Mouse (Mus musculus): Measurements from ENCODE around the gene Tmem254a. TPM values are rescaled to one million over a fixed set of nuclear protein-coding genes. Genes with fewer than 3 reads are reported as not detected.

Tmem254a gene
- 1.4 and 3.9 TPM in 2 replicates for polyA plus RNA-seq (2015; fragmentation: Nextera tagmentation; extraction: Ambion mirVana)

DNA sequence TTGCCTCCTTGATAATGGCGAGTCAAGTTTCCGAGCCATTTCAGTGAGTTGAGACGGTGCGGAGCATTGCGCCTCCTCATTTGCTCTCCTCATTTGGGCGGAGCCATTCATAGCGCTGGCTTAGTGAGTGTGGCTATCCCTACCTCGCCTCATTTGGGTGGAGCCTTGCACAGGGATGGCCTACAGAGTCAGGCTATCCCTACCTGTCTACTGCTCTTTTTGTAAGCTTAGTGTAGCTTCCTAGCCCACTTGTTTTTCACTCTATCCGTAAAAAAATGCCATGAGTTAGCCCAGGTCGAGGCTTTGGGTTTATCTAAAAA is at the start of gene Tmem254a:
TSS of gene Tmem254a (minus strand) at position 111 of the 320 bp plus-strand sequence.

DNA sequence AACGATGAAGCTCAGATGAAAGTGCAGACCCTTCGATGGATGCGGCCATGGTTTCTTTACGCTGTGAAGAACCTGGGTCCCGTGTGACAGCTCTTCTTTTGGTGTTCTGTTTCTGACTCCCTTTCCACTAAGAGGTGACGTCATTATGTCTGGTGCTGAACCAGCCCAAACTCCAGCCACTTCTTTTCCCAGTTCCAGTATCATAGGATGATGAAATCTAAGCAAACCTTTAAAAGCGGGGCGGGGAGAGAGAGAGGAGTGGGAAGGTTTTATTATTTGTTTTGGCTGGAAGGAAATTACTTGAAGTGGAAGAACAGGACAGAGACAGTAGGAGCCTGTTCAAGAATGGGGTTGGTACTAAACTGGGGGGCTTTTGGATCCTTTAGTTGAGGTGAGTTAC is 10.5 kb upstream of the Tmem254a start, which contains the start of gene Cphx1:
TSS of gene Cphx1 (plus strand) at position 301 of the 400 bp plus-strand sequence.

DNA sequence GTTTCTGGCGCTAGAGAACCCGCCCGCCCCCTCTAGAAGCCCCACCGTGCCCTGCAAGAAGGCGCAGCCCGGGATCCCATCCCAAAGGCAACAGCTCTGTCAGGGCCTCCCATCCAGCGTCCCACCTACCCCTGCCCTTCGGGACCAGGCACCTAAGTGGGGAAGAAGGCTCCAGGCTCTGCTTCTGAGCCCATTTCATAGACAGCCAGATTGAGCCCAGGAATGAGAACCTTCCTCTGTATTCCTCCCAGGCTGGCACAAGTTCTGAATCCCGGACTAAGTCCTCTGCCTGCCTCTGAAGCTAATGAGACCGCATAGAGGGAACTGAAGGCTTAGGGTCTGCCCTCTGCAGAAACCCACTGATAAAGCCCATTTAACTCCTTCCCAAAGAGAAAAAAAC is 24.5 kb downstream of the Tmem254a start, which contains the start of gene Plac9a:
TSS of gene Plac9a (minus strand) at position 101 of the 400 bp plus-strand sequence.

Other genes with a start within 250 kb of the Tmem254a start
- gene Ppif, start 233.5 kb downstream of the Tmem254a start, polyA plus RNA-seq (2015; fragmentation: Nextera tagmentation; extraction: Ambion mirVana), result 14.5 and 30.0 TPM in 2 replicates
- gene Zcchc24, start 158.6 kb downstream of the Tmem254a start, polyA plus RNA-seq (2015; fragmentation: Nextera tagmentation; extraction: Ambion mirVana), result 13.5 and 17.1 TPM in 2 replicates
- gene Anxa11, start 85.5 kb downstream of the Tmem254a start, polyA plus RNA-seq (2015; fragmentation: Nextera tagmentation; extraction: Ambion mirVana), result 22.6 and 33.0 TPM in 2 replicates
- gene Plac9a, start 24.6 kb downstream of the Tmem254a start, polyA plus RNA-seq (2015; fragmentation: Nextera tagmentation; extraction: Ambion mirVana), result 2.5 and 2.9 TPM in 2 replicates
- gene Cphx1, start 10.6 kb upstream of the Tmem254a start, polyA plus RNA-seq (2015; fragmentation: Nextera tagmentation; extraction: Ambion mirVana), result not detected in 2 replicates
- 0.76 and 0.97 TPM in 2 replicates for gene Duxbl1, start 50.9 kb upstream of the Tmem254a start, polyA plus RNA-seq (2015; fragmentation: Nextera tagmentation; extraction: Ambion mirVana)
- 99.0 and 234 TPM in 2 replicates for gene Gm9780, start 115.0 kb upstream of the Tmem254a start, polyA plus RNA-seq (2015; fragmentation: Nextera tagmentation; extraction: Ambion mirVana)
- gene Tmem254c, start 139.7 kb upstream of the Tmem254a start, polyA plus RNA-seq (2015; fragmentation: Nextera tagmentation; extraction: Ambion mirVana), result 26.4 and 33.1 TPM in 2 replicates
- gene Cphx2, start 153.8 kb upstream of the Tmem254a start, polyA plus RNA-seq (2015; fragmentation: Nextera tagmentation; extraction: Ambion mirVana), result not detected in 2 replicates
- 0.11 TPM in 1 of 2 replicates, not detected in the other for gene Cphx3, start 154.6 kb upstream of the Tmem254a start, polyA plus RNA-seq (2015; fragmentation: Nextera tagmentation; extraction: Ambion mirVana)
- gene Duxbl2, start 190.7 kb upstream of the Tmem254a start, polyA plus RNA-seq (2015; fragmentation: Nextera tagmentation; extraction: Ambion mirVana), result not detected in 2 replicates

Measured in adrenal gland, postnatal 0 days (tissue).